Mouse (Mus musculus) E14TG2a.4 (cell line): Measurements from ENCODE around the gene Map3k4.

Experiments used
- H3K27me3 ChIP-seq: 2 replicates; pipeline ENCODE4 v1.6.1; 2014; ENCODE audit warnings: low read length, control low read depth; ENCODE audit not compliant: insufficient read depth
- H3K36me3 ChIP-seq: 2 replicates; pipeline ENCODE4 v1.6.1; 2014; ENCODE audit warnings: low read length, control low read depth; ENCODE audit not compliant: insufficient read depth
- H3K4me1 ChIP-seq: replicated peaks from 2 replicates; pipeline ENCODE4 v1.6.1; 2014; ENCODE audit warnings: low read depth, low read length, control low read depth
- H3K4me3 ChIP-seq: replicated peaks from 2 replicates; pipeline ENCODE4 v1.5.1; 2014; ENCODE audit warnings: mild to moderate bottlenecking, low read length
- H3K9me3 ChIP-seq: 2 replicates; pipeline ENCODE4 v1.6.1; 2014; ENCODE audit warnings: low read length, control low read depth
- CTCF ChIP-seq: conservative IDR thresholded peaks from 2 replicates; pipeline ENCODE4 v1.5.1; 2014; ENCODE audit warnings: low read length
- NANOG ChIP-seq: IDR thresholded peaks from 2 replicates; pipeline ENCODE4 v1.6.1; 2014; ENCODE audit warnings: borderline replicate concordance, low read length, mixed read lengths
- POU5F1 ChIP-seq: IDR thresholded peaks from 2 replicates; pipeline ENCODE4 v1.6.1; 2014; ENCODE audit warnings: low read length, borderline replicate concordance

The Map3k4 gene

GRCm38 (mm10) chr17:12186341-12186740 is 132.3 kb downstream of the Map3k4 start:
- no peaks in the 10 kb centered on the region for H3K27me3 ChIP-seq
- TF ChIP-seq CTCF, result no peak
- TF ChIP-seq NANOG, result no peak
- no peak for TF ChIP-seq POU5F1

GRCm38 (mm10) chr17:12185855-12186254 is 132.7 kb downstream of the Map3k4 start:
- TF ChIP-seq POU5F1, result no peak
- no peak for TF ChIP-seq NANOG
- TF ChIP-seq CTCF, result no peak
- no peaks in the 10 kb centered on the region for H3K9me3 ChIP-seq
- H3K36me3 ChIP-seq, result peaks cover 30% of the 10 kb centered on the region
- H3K27me3 ChIP-seq, result no peaks in the 10 kb centered on the region
- H3K4me1 ChIP-seq, result peaks cover 86% of the 10 kb centered on the region
- no peak overlapping the region for H3K4me3 ChIP-seq

More at GRCm38 (mm10) chr17:12186341-12186740, 132.3 kb downstream of the Map3k4 start:
- no peak overlapping the region for H3K4me3 ChIP-seq
- no peaks in the 10 kb centered on the region for H3K9me3 ChIP-seq
- H3K36me3 ChIP-seq, result peaks cover 35% of the 10 kb centered on the region
- H3K4me1 ChIP-seq, result peaks cover 86% of the 10 kb centered on the region

GRCm38 (mm10) chr17:12184283-12184682 is 134.3 kb downstream of the Map3k4 start:
- Histone ChIP-seq H3K9me3 (no peaks in the 10 kb centered on the region), H3K4me1 (peaks cover 86% of the 10 kb centered on the region), H3K36me3 (peaks cover 39% of the 10 kb centered on the region), H3K4me3 (no peak overlapping the region), H3K27me3 (no peaks in the 10 kb centered on the region)
- no peak for TF ChIP-seq POU5F1
- no peak for TF ChIP-seq NANOG
- TF ChIP-seq CTCF, result no peak

GRCm38 (mm10) chr17:12182702-12183485 is 135.7 kb downstream of the Map3k4 start:
- Histone ChIP-seq H3K4me1 (peaks cover 89% of the 10 kb centered on the region), H3K36me3 (peaks cover 45% of the 10 kb centered on the region), H3K9me3 (no peaks in the 10 kb centered on the region), H3K4me3 (peak overlapping the region; percentile 45), H3K27me3 (no peaks in the 10 kb centered on the region)
- TF ChIP-seq CTCF (no peak), NANOG (no peak), POU5F1 (no peak)

- peaks cover 5% of the 10 kb centered on the region for H3K9me3 ChIP-seq
- TF ChIP-seq POU5F1 (no peak), CTCF (no peak), NANOG (no peak)
- H3K4me1 ChIP-seq, result peaks cover 62% of the 10 kb centered on the region
- no peak overlapping the region for H3K4me3 ChIP-seq
- H3K36me3 ChIP-seq, result peaks cover 51% of the 10 kb centered on the region
- no peaks in the 10 kb centered on the region for H3K27me3 ChIP-seq
These were observed 138.8 kb downstream of the Map3k4 start for GRCm38 (mm10) chr17:12179766-12180165.

- TF ChIP-seq POU5F1 (no peak), CTCF (no peak), NANOG (no peak)
- H3K9me3 ChIP-seq, result peaks cover 5% of the 10 kb centered on the region
These were observed 139.3 kb downstream of the Map3k4 start for GRCm38 (mm10) chr17:12179339-12179738.

More at GRCm38 (mm10) chr17:12179339-12179738, 139.3 kb downstream of the Map3k4 start:
- peaks cover 55% of the 10 kb centered on the region for H3K36me3 ChIP-seq
- peaks cover 63% of the 10 kb centered on the region for H3K4me1 ChIP-seq
- H3K4me3 ChIP-seq, result no peak overlapping the region
- no peaks in the 10 kb centered on the region for H3K27me3 ChIP-seq
